Mouse (Mus musculus) heart, adult 2 months (tissue): ENCODE measurements around the gene H2-DMb1.

Experiments
- EP300 ChIP-seq: fragments of 200-500 bp; IDR thresholded peaks from 2 replicates; pipeline ENCODE4 v1.6.1; 2011; ENCODE audit warnings: low read depth, low read length, control low read depth; ENCODE audit not compliant: insufficient read depth
- POLR2A ChIP-seq: fragments of 200-500 bp; IDR thresholded peaks from 2 replicates; pipeline ENCODE4 v1.6.1; 2011; ENCODE audit warnings: mild to moderate bottlenecking, low read depth, low read length, control low read depth; ENCODE audit not compliant: insufficient read depth

DNA sequence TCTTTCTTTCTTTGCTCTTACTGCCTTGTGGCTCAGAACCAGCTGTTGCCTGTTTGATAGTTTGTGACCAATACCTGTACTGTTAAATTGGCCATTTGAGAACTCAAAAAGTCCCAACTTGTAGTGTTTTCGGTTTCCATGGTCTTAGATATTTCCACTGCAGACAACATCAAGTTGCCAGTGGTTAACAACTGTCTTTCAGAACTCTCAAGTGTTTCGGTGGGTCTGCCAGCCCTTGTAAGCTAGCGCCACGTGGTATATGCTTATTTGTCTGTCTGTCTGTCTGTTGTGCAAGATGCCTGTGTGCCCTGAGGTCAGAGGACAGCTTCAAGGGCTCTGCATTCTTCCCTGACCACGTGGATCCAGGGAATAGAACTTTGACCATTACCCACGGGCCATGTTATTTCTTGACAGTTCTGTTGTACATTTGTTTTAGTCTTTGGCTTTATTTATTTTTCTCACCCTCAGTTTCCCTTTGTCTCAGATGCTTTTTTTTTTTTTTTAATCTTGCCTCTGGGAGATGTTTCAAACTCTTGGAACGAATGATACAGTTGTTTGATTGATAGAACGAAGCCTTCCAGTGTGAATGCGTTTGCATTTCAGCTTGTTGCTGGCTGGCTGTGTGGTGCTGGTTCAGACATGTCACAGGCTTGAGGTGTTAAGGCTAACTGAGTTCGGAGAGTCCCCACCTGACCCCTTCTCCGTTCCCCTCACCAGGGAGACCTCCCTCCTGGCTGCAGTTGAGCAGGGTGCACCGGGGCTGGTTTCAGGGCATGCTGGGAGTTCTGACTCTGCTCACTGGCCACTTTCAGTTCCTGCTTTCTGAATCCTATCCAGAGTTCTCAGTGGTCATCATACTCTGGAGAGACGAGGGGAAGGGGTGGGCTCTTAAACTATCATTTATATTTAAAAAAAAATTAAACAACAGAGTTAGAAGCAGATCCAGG, 27.3 kb downstream of the H2-DMb1 start:
- TF ChIP-seq POLR2A (no peak), EP300 (no peak)
